Mouse (Mus musculus) granulocyte monocyte progenitor cell, adult 5-6 weeks (primary cell): Measurements from ENCODE around the gene Chpt1. TPM values are rescaled to one million over a fixed set of nuclear protein-coding genes. Genes with fewer than 3 reads are reported as not detected.
A peak's percentile ranks its signal among the peaks of the same experiment; 100 is the strongest.
"Not testable (repeated sequence)": the region's sequence is repeated elsewhere in the genome, so short reads cannot be mapped to it uniquely, and the experiment has no call there.

Experiments
- ATAC-seq: replicated peaks from 2 replicates; pipeline ENCODE4 v1.8.0; 2016; ENCODE audit warnings: mild to moderate bottlenecking, moderate TSS enrichment, inconsistent platforms; ENCODE audit not compliant: poor library complexity, severe bottlenecking
- total RNA-seq, 2 experiments: library from RNA; stranded (forward) in 1 of 2; stranded (reverse) in 1 of 2; fragments of 200-712, 200-1000 nt in 1 of 2; fragments of >200 nt in 1 of 2; fragmentation: Nextera tagmentation in 1 of 2; gene quantifications; 2 replicates each; pipeline ENCODE4 v1.2.3; 2014 to 2017

The Chpt1 gene
- total RNA-seq, 2 experiments from 2014 or later = 23.8 to 30.8 TPM

GRCm38 (mm10) chr10:88496864-88497564 lies 6.9 kb downstream of the Chpt1 start:
- ATAC-seq = no peak

- ATAC-seq = peak; percentile 16; the same call in 1 of the 2 replicates
Observed at GRCm38 (mm10) chr10:88494959-88495587, 8.8 kb downstream of the Chpt1 start.

DNA sequence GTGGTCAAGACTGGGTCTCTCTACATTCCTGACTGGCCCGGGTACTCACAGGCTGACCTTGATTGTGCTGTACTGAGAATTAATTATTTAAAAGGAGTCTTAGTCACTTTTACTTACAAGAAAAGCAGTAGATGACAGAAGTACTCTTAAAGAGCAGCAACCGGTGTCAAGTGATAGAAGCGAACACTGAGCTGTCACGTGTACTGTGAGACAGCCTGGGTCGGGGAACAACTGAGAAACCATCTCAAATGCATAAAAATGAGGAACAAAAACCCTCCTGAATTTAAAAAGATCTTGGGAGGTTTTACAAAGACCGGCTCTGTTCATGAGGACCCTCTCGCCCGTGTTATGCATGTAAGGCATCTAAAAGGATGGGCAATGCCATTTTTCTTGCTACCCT lies 11.2 kb downstream of the Chpt1 start:
- peak; percentile 50 for ATAC-seq

GRCm38 (mm10) chr10:88491632-88492031 lies 12.2 kb downstream of the Chpt1 start:
- peak; percentile 92 for ATAC-seq

DNA sequence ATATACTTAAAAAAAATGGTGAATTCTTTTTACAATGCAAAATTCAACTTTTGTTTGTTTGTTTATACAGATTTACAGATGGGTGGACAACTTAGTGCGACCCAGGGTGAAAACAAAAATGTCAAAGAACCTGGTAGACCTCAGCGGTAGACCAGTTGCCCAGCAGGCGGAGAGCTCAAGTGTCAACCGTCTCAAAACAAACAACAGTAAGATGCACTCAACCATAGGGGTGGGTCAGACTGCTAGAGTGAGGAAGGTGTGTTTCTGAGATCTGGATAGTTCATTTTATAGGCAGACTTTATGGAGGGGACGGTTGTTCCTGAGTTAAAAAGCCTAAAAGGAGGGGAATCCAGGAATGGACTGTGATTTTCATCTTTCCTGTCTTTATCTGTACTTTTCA lies 15.2 kb downstream of the Chpt1 start:
- ATAC-seq = no peak

DNA sequence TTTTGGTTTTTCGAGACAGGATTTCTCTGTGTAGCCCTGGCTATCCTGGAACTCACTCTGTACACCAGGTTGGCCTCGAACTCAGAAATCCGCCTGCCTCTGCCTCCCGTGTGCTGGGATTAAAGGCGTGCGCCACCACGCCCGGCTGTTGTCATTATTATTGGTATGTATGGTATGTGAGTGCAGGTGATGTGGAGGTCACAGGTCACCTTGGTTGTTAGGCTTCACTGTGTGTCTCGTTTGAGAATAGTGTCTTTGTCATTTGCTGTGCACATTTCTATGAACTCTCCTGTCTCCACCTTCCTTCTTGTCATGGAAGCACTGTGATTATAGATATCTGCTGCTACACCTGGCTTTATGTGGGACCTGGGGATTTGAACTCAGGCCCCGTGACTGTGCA lies 21.0 kb downstream of the Chpt1 start:
- ATAC-seq = not testable (repeated sequence)

DNA sequence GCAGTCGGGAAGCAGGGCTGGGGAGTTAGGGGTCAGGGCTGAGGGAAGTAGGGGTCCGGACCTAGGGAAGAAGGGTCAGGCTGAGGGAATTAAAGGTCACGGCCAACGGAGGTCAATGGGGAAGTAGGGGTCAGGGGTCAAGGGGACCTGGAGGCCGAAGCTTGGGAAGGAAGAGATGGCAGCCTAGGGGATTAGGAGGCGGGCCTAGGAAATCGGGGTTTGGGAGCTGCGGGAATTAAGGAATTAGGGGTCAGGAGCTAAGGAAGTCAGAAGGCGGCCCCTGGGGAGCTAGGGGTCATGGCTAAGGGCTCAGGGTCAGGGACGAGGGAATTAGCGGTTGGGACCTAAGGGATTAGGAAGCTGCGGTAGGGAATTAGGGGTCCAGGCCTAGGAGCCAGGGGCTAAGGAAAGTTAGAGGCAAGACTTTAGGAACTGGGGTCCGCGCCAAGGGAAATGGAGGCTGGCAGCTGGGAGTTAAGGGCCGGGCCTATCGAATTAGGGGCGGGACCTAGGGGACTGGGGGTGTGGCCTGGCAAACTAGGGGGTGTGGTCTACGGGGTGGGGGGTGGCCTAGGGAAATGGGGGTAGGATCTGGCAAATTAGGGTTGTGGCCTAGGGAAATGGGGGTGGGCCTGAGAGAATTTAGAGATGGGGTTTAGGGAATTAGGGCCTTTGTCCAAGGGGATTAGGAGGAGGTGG lies 43.6 kb downstream of the Chpt1 start:
- ATAC-seq = no peak

DNA sequence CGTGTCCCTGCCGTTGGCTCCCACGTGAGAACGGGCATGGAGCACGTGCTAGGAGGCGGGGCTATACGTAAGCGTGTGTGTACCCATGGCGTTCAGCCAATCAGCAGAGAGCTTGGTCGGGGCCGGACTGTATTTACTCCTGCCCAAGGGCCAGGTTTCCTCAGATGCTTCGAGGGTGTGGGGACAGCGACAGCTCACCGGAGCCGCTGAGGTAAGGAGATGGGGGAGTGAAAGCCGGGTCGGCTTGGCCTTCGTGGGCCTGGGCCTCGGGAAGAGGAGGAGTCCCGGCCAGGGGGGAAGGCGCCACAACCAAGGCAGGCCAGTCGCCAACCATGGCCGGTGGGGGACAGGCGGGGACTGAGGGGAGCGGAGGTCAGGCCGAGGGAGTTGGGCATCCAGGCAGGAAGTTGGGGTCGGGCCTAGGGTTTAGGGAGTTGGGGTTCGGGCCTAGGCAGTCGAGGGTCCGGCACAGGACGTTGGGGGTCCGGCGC lies 44.3 kb downstream of the Chpt1 start, which contains the start of gene Sycp3:
Gene Sycp3, plus strand, starts transcription at position 68 of the 491 bp plus-strand sequence.
- no peak for ATAC-seq

GRCm38 (mm10) chr10:88457816-88458215 lies 46.1 kb downstream of the Chpt1 start:
- no peak for ATAC-seq

GRCm38 (mm10) chr10:88451990-88452389 lies 51.9 kb downstream of the Chpt1 start:
- ATAC-seq = no peak

DNA sequence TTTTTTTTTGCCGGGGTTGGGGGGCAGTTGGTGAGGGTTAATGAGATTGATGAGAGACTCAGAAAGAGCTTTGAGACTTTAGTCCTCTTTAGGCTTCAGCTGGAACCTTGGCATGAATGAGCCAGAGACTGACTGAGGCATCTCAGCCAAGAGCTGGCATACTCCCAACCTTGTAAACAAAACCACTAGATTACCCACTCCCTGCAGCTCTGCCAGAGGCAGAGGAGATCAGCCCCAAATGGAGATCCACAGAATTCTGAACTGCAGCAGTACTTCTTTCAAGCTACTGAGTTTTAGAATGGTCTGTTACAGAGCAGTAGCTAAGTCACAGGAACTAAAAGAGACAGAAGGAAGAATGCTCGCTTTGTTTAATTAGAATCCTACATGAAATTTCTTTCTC lies 52.7 kb downstream of the Chpt1 start:
- no peak for ATAC-seq

DNA sequence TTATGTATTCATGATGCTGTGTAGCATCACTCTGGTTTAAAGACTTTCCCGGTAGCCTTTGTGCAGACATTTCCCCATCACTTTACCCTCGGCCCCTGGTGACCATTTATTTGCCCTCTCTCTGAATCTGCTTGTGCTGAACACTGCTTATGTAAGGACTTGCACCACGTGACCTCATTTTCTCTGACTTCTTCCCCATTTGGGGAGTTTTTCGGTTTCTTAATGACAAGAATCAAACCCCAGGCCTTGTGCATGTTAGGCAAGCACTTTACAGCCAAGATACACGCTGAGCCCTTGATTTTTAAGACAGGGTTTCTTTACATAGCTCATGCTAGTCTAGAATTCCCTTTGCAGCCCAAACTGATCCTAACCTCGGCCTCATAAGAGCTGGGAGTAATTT lies 62.6 kb downstream of the Chpt1 start:
- ATAC-seq = peak; percentile 88

DNA sequence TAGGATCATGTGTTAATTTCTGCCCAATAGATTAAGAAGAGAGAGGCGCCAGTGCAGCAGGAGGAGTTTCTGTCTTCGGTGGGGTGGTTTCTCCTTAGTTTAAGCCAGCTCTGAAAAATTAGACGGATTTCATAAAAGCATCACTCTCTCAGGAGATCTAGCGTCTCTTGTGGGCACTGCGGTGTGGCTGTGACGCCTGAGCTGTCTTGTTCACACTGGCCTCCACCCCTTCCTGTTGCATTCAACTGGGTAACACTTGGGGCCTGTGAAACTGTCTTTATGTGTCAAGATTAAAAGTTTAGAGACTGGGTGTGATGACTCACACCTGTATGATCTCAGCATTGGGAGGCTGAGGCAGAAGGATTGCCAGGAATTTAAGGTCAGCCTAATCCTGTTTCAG lies 75.9 kb downstream of the Chpt1 start:
- ATAC-seq = no peak

GRCm38 (mm10) chr10:88426896-88427295 lies 77.0 kb downstream of the Chpt1 start:
- no peak for ATAC-seq

- peak; percentile 73 for ATAC-seq
Observed at GRCm38 (mm10) chr10:88426158-88426816, 77.6 kb downstream of the Chpt1 start.

DNA sequence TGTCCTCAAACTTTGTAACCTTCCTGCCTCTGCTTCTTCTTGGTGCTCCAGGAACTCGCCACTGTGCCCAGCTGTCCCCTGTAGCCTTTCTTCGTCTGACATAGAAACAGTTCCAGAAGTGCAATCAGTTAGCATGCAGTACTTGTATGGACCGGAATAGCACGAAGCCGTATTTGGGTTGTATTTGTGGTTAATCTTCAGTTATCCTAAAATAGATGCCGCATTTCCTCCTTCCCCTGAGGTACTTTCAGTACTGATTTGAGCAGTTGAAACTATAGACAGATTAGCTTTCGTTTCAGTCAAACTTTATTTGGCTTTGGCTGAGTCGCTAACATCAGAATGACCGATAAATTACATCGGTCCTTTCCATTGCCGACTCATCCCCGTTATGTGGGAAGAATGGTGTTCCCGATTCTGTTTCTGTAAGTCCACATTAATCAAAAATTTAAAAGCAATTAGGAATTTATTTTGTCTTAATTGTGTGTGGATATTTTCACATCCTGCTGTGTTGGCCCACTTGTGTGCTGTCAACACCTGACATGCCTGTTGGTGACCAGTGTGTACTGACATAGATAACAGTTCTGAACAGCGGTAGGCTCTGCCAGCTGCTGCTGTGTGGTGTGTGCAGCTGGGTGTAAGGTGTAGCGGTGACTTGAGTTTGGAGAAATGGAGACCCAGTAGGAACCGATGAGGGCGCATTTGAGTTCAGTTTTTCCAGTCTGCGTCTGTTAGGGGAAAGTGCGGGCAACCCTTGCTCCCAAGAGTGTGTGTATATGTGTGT lies 83.0 kb downstream of the Chpt1 start:
- ATAC-seq = peak; percentile 54

- peak; percentile 17 for ATAC-seq
Observed at GRCm38 (mm10) chr10:88420141-88420541, 83.7 kb downstream of the Chpt1 start.

GRCm38 (mm10) chr10:88417686-88418085 lies 86.2 kb downstream of the Chpt1 start:
- peak; percentile 81 for ATAC-seq

GRCm38 (mm10) chr10:88412290-88412995 lies 91.4 kb downstream of the Chpt1 start:
- peak; percentile 36 for ATAC-seq
